Mouse (Mus musculus): ENCODE results near the gene Rhbdf2. TPM values are rescaled to one million over a fixed set of nuclear protein-coding genes. Genes with fewer than 3 reads are reported as not detected.

Rhbdf2 gene
- polyA plus RNA-seq, 1 experiment from 2014 or later = 13.5 TPM

DNA sequence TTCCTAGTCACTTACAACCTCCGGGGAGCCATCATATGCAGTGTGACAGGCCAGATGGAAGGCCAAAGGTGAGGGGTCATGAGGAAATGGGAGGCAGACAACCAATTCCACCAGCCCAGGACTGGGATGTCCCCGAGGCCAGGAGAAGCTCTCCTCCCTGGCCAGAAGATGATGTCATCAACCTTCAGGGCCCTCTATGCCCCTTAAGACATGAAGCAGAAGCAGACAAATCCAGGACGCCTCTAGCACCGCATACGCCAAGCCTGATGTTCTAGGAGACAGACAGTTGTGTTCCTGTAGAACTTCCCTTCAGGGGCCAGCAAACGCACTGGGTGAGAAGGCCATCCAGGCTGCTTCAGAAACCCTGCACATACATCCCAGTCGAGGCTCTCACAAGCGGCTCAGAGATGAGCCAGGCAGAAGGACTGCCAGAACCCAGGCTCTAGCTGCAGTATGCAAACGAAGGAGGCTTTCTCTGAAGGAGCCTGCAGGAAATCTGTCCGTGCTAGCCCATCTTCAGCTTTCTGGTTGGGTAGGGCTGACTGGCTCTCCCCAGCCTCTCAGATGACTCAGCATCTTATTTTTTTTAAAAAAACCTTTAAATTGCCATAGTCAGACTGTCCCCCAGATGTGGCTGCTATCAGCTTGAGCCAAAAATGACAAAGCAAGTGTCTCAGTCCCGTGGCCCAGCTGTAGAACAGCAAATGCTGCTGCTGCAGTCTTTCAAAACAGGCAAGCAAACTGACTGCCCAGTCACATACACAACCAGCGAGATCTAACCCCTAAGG, 53.9 kb downstream of the Rhbdf2 start:
- H3K4me2 ChIP-seq = no peak overlapping the region
- 46% methylated on average over 12 of the region's 12 CpGs for WGBS
- H3K9ac ChIP-seq = no peak overlapping the region
- ATAC-seq (ENCODE audit: borderline replicate concordance, extremely low read depth, low FRiP score, low TSS enrichment) = peak; percentile 56; the same call in 1 of the 2 replicates
- H3K9me3 ChIP-seq = no peaks in the 10 kb centered on the region
- peaks cover 15% of the 10 kb centered on the region; the same call in 1 of the 2 replicates for H3K4me1 ChIP-seq
- 0 out of 2 replicates have a peak overlapping the region, but pooled peaks have one; percentile 5 for H3K27ac ChIP-seq
- no peaks in the 10 kb centered on the region for H3K36me3 ChIP-seq
- H3K4me3 ChIP-seq = no peak overlapping the region
- H3K27me3 ChIP-seq = no peaks in the 10 kb centered on the region

DNA sequence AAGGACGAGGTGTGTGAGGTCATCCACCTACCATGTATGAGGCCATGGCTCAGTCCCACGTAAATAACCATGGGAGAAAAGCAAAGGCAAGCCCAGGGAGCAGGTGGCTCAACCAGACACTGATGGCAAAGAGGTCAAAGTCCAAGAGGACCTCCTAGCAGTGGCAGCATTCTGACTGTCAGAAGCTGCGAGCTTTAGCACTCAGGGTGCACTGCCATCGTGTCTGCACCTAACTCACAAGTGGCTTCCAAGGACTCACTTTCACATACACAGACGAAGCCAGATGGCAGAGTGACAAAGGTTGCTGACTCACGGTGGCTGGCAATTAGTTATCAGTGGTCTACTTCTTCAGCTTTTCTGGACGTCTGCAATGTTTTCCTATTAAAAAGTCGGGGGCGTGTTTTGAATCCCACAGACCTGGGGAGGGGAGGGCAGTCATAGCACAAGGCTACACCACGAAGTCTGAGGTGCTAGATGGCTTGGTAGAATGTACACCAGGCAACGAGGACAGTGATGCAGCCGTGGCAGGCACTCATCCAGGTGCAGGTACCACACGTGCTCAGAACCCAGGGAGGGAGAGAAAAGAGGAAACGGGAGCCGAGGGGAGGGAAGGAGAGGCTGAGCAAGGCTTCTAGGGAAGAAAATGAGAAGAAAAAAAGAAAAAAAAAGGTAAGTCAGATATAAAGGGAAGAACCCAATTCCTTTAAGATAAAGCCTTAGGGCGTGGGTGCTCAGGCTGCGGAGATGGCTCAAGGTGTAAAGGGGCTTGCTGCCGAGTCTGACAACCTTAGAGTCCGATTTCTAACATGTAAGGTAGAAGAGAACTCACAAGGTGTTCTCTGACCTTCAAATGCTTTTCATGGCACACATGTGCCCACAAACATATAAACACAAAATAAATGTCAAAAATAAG, 54.8 kb downstream of the Rhbdf2 start:
- no peak overlapping the region for H3K4me2 ChIP-seq
- WGBS = 68% methylated on average over 19 of the region's 19 CpGs

DNA sequence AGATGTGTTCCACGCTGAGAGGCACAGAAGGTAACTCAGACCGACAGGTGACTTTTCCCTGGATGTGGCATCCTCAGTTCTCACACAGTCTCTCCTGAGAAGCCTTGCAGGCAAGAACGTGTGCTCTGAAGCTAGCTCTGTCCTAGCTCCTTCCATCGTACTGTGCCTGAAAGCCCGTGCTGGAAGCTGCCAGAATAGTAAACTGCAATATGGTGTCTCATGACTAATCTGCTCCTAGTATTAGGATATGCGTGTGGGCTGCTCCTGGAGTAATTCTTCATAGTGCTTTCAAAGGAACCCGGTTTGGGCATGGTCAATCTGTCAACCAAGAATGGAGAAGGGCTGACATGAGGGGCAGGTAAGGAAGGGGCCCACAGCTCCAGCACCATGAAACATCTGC, 56.0 kb downstream of the Rhbdf2 start:
- Histone ChIP-seq H3K4me1 (peaks cover 16% of the 10 kb centered on the region; the same call in 1 of the 2 replicates), H3K9ac (no peak overlapping the region), H3K4me3 (no peak overlapping the region), H3K9me3 (no peaks in the 10 kb centered on the region), H3K27ac (no peak overlapping the region), H3K4me2 (no peak overlapping the region), H3K36me3 (no peaks in the 10 kb centered on the region), H3K27me3 (no peaks in the 10 kb centered on the region)
- no peak for ATAC-seq (ENCODE audit: borderline replicate concordance, extremely low read depth, low FRiP score, low TSS enrichment)
- 73% methylated on average over 7 of the region's 7 CpGs for WGBS

More for the DNA sequence above, 54.8 kb downstream of the Rhbdf2 start:
- Histone ChIP-seq H3K9me3 (no peaks in the 10 kb centered on the region), H3K27me3 (no peaks in the 10 kb centered on the region), H3K27ac (no peak overlapping the region), H3K4me1 (peaks cover 15% of the 10 kb centered on the region; the same call in 1 of the 2 replicates), H3K9ac (no peak overlapping the region), H3K4me3 (no peak overlapping the region), H3K36me3 (no peaks in the 10 kb centered on the region)
- ATAC-seq (ENCODE audit: borderline replicate concordance, extremely low read depth, low FRiP score, low TSS enrichment) = no peak

DNA sequence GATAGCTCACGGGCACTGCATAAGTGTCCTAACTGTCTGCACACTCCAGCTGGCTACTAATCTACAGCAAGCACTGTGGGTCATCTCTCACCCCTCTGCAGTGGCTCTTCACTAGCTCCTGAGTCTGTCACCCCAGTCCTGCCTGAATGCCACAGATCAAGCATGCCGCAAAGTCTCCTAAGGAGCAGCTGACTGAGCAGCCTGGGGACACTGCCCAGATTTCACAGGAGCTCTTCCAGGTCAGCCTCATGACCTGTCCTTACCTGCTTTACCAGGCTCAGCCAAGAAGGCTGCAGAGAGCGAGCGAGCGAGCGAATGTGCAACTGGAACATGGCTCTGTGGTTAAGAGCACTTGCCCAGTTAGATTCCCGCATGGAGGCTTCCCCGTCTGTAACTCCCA, 59.3 kb downstream of the Rhbdf2 start:
- no peaks in the 10 kb centered on the region for H3K9me3 ChIP-seq
- no peaks in the 10 kb centered on the region for H3K36me3 ChIP-seq
- no peak overlapping the region for H3K27ac ChIP-seq
- no peak overlapping the region for H3K4me3 ChIP-seq
- ATAC-seq (ENCODE audit: borderline replicate concordance, extremely low read depth, low FRiP score, low TSS enrichment) = no peak
- no peak overlapping the region for H3K4me2 ChIP-seq
- H3K9ac ChIP-seq = no peak overlapping the region
- 80% methylated on average over 8 of the region's 8 CpGs for WGBS
- peaks cover 5% of the 10 kb centered on the region; the same call in 1 of the 2 replicates for H3K4me1 ChIP-seq
- no peaks in the 10 kb centered on the region for H3K27me3 ChIP-seq

DNA sequence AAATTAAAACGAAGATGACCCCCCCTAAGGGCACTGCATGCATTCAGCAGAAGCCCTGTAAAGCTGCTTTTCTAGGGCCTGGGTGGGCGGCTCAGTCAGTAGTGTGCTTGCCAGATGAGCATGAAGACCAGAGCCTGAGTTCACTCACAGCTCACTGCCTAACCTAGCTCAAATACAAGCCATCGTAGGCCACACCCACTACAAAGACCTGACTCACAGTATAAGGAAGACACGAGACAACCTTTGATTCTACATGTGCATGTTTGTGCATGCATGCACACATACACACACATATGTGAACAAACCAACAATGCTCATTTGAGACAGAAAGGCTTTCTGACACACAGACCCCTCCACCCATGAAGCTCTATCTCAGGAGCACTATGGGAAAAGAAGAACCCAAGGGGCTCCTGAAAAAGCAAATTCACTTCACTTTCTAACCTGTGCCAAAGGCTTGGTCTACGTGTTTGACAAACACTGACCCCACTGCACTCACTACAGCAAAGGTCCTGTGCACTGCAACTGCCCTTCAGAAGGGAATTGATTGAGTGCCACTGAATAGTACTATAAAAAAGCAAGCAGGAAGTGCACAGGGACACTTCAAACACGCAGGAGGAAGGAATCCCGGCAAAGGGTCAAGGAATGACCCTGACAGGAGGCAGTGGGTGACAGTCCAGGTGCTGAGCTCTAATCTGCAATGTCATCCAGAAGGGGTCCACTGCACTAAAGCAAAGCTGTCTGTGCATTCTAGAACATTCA, 61.4 kb downstream of the Rhbdf2 start:
- Histone ChIP-seq H3K36me3 (no peaks in the 10 kb centered on the region), H3K27me3 (no peaks in the 10 kb centered on the region), H3K4me1 (peaks cover 5% of the 10 kb centered on the region; the same call in 1 of the 2 replicates), H3K27ac (no peak overlapping the region), H3K4me3 (no peak overlapping the region), H3K9ac (no peak overlapping the region), H3K4me2 (no peak overlapping the region), H3K9me3 (no peaks in the 10 kb centered on the region)
- 48% methylated on average over 7 of the region's 7 CpGs for WGBS
- ATAC-seq (ENCODE audit: borderline replicate concordance, extremely low read depth, low FRiP score, low TSS enrichment) = no peak

DNA sequence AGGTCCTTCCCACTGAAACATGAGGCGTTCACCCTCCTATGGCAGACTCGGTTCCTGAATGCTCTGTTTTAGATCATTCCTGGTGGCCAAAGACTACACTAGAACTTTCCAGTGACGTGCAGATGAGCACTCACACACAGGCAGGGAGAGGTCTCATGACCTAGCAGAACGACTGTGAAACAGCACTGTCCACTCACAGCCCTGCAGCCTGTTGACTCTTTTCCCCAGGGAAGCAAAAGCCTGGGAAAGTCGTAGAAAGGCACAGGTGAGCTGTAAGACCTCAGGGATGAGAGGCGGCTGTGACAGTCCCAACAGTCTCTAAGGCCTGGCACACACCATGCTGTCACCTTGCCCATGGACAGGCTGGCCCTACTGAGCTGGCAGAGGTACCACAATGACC, 70.5 kb downstream of the Rhbdf2 start:
- H3K4me1 ChIP-seq = peaks cover 29% of the 10 kb centered on the region
- no peak overlapping the region for H3K4me2 ChIP-seq
- ATAC-seq (ENCODE audit: borderline replicate concordance, extremely low read depth, low FRiP score, low TSS enrichment) = no peak
- no peaks in the 10 kb centered on the region for H3K9me3 ChIP-seq
- H3K27ac ChIP-seq = no peak overlapping the region
- H3K9ac ChIP-seq = no peak overlapping the region
- no peak overlapping the region for H3K4me3 ChIP-seq
- H3K27me3 ChIP-seq = no peaks in the 10 kb centered on the region
- 41% methylated on average over 6 of the region's 6 CpGs for WGBS
- no peaks in the 10 kb centered on the region for H3K36me3 ChIP-seq

DNA sequence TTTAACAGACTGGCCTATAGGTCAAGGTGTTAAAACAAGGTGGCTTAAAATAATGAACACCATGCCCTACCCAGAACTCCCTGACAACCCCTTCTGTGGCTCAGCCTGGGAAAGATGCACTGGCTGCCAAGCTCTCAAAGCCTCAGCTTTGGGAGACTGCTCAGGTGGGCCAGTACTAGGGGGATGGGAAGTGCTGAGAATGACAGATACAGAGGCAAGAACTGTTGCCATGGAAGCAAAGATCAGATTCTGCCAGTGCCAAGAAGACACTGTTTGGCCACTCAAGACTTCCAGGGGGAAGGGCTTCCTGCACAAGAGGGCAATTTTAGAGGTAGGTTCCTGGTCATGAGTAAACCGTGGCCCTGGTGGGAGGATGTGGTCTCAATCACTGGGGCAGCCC, 71.2 kb downstream of the Rhbdf2 start:
- H3K27me3 ChIP-seq = no peaks in the 10 kb centered on the region
- H3K9me3 ChIP-seq = no peaks in the 10 kb centered on the region
- no peak for ATAC-seq (ENCODE audit: borderline replicate concordance, extremely low read depth, low FRiP score, low TSS enrichment)
- H3K9ac ChIP-seq = no peak overlapping the region
- H3K4me2 ChIP-seq = no peak overlapping the region
- 29% methylated on average over 1 of the region's 1 CpGs for WGBS
- H3K27ac ChIP-seq = no peak overlapping the region
- H3K4me1 ChIP-seq = peaks cover 36% of the 10 kb centered on the region
- no peaks in the 10 kb centered on the region for H3K36me3 ChIP-seq
- H3K4me3 ChIP-seq = no peak overlapping the region

DNA sequence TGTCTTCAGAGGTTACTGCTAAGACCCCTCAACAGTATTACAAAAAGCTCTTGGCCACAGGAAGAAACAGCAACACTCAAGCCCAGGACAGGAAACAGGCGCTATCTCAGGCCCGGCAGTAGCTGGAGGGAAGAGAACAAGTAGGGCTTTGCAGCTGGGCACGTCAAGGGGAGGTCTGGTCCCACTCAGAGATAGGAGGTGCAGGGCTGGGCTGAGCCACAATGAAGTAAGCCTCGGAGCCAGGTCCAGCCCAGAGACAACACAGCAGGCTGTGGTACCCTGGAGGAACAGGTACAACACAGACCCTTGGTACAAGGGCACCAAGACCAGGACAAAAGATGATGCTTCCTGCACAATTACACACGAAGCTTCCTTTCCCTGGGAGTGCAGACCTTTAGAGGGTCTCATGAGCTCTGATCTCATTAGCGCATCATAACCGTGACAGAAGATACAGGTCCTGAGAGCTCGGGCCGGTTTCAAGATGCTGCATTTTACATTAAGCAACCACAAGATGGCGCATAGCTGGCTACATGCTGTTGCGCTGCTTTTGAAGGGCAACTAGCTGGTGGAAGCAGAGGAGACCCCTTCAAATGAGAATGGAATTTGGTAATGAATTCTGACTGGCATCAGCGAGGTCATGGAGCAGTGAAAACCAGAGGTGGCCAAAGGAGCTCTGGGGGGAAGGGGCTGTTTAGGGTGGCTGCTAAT, 72.5 kb downstream of the Rhbdf2 start:
- Histone ChIP-seq H3K4me1 (peaks cover 46% of the 10 kb centered on the region), H3K27ac (no peak overlapping the region)
- 31% methylated on average over 12 of the region's 12 CpGs for WGBS

DNA sequence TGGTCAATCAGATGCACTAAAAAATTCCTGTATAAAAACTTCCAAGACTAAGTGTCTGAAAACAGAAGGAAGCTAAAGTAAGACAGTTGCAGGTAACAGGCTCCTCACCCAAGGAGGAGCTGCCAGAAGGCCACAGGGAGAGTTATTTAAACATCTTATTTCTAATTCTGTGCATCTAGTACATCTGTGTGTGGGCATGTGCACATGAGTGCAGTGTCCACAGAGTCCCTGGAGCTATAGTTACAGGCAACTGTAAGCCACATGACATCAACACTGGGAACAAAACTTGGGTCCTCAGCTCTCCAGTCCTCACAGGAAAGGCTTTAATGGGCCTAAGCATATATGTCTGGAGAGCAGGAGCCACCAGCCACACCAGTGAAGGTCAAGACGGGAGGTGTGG, 74.6 kb downstream of the Rhbdf2 start:
- no peak overlapping the region for H3K4me3 ChIP-seq
- H3K9ac ChIP-seq = no peak overlapping the region
- no peak overlapping the region for H3K27ac ChIP-seq
- no peaks in the 10 kb centered on the region for H3K27me3 ChIP-seq
- H3K4me2 ChIP-seq = no peak overlapping the region
- peaks cover 48% of the 10 kb centered on the region for H3K4me1 ChIP-seq
- 78% methylated on average over 1 of the region's 1 CpGs for WGBS
- no peaks in the 10 kb centered on the region for H3K36me3 ChIP-seq
- no peaks in the 10 kb centered on the region for H3K9me3 ChIP-seq
- no peak for ATAC-seq (ENCODE audit: borderline replicate concordance, extremely low read depth, low FRiP score, low TSS enrichment)

More for the DNA sequence above, 72.5 kb downstream of the Rhbdf2 start:
- Histone ChIP-seq H3K36me3 (no peaks in the 10 kb centered on the region), H3K4me3 (no peak overlapping the region), H3K9ac (no peak overlapping the region), H3K4me2 (no peak overlapping the region), H3K27me3 (no peaks in the 10 kb centered on the region), H3K9me3 (no peaks in the 10 kb centered on the region)
- ATAC-seq (ENCODE audit: borderline replicate concordance, extremely low read depth, low FRiP score, low TSS enrichment) = no peak

DNA sequence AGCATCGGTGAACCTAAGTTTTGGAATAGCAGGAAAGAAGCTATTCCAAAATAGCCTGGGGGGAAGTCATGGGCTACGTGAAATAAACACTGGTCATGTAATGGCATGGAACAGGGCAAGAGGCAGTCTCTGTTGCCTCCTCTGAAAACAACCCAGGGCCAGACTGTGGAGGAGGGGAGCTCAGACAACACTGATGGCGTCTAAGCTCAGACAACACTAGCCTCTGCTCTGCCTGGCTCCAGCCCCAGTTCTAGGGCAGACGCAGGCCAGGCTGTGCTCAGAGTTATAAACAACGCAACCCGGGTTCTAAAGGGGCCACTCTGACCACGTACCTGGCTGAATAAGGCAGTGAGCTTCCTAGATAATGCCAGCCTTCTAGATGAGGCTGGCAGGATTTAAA, 76.1 kb downstream of the Rhbdf2 start:
- no peaks in the 10 kb centered on the region for H3K27me3 ChIP-seq
- no peaks in the 10 kb centered on the region for H3K9me3 ChIP-seq
- ATAC-seq (ENCODE audit: borderline replicate concordance, extremely low read depth, low FRiP score, low TSS enrichment) = peak; percentile 71; the same call in 1 of the 2 replicates
- H3K4me2 ChIP-seq = peak overlapping the region; percentile 11; the same call in 1 of the 2 replicates
- WGBS = 37% methylated on average over 7 of the region's 7 CpGs
- peak overlapping the region; percentile 79 for H3K27ac ChIP-seq
- H3K4me3 ChIP-seq = no peak overlapping the region
- H3K4me1 ChIP-seq = peaks cover 42% of the 10 kb centered on the region
- H3K36me3 ChIP-seq = peaks cover 10% of the 10 kb centered on the region
- no peak overlapping the region for H3K9ac ChIP-seq

Measured in lung, embryonic 15.5 days (tissue).